Mouse (Mus musculus): Measurements from ENCODE around the gene Atxn2.

Gene Atxn2

DNA sequence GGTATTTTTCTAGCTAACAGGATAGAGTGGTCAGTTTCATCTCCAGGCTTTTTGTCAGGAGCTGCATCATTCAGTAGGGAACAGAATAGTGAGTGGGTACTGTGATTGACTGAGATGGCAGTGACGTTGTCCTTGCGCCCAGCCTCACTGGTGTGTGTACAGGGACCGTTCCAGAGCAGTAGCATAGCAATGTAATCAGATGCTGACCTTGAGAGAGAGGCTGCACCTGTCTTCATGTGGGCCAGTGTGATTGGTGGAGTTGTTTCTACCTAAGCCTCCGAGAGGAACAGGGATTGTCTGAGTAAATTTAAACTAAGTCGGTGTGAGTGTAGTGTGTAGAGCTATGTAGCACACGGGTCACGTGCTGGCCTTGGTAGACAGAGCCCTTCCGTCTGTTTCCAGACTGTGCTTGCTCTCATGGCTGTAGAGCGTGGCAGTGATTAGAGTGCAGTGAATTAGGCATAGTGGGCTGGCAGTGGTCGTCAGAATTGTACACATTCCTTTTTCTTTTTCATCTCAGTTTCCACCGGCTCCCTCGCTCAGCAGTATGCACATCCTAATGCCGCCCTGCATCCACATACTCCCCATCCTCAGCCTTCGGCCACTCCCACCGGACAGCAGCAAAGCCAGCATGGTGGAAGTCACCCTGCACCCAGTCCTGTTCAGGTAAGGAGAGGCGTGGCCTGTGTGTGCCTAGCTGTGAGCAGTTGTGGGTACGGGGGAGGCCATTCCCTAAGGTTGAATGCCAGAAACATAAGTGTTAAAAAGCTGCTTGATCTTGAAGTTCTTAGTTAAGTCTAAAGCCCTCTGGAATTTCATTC lies 99.4 kb downstream of the Atxn2 start:
- TF ChIP-seq CTCF (conservative IDR thresholded peaks at IDR 0.05; ENCODE audit: low read length), result no peak
- no peak for TF ChIP-seq NANOG (IDR thresholded peaks at IDR 0.05; ENCODE audit: borderline replicate concordance, low read length)
- TF ChIP-seq POU5F1 (IDR thresholded peaks at IDR 0.05; ENCODE audit: borderline replicate concordance, low read length), result no peak
- Histone ChIP-seq H3K9me3 (ENCODE audit: low read length) (no peaks in the 10 kb centered on the region), H3K36me3 (ENCODE audit: insufficient read depth, low read length) (peaks cover 93% of the 10 kb centered on the region)

DNA sequence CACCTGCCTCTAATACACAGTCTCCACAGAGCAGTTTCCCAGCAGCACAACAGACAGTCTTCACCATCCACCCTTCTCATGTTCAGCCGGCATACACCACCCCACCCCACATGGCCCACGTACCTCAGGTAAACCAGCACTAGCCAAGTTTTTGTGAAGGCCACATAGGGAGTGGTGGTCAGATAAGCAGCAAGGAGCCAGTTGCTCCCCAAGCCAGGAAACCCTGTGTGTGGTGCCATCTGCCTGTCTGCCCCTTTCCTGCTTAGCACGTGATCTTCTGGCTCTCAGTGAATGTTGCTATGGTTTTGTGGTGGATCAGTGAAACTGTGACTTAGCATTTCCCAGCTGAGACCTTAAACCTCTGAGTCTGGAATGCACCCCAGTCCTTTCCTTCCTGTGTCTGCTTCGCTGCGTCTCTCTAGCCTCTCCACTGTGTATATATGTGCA lies 100.4 kb downstream of the Atxn2 start:
- no peaks in the 10 kb centered on the region for H3K9me3 ChIP-seq (ENCODE audit: low read length)
- H3K36me3 ChIP-seq (ENCODE audit: insufficient read depth, low read length), result peaks cover 93% of the 10 kb centered on the region
- TF ChIP-seq POU5F1 (IDR thresholded peaks at IDR 0.05; ENCODE audit: borderline replicate concordance, low read length) (no peak), CTCF (conservative IDR thresholded peaks at IDR 0.05; ENCODE audit: low read length) (no peak)
- peaks cover 74% of the 10 kb centered on the region for H3K4me1 ChIP-seq (replicated peaks; ENCODE audit: low read depth, low read length)
- no peak overlapping the region for H3K4me3 ChIP-seq (replicated peaks; ENCODE audit: low read length)
- H3K27me3 ChIP-seq (ENCODE audit: insufficient read depth, low read length), result no peaks in the 10 kb centered on the region

More for the DNA sequence above, 99.4 kb downstream of the Atxn2 start:
- Histone ChIP-seq H3K27me3 (ENCODE audit: insufficient read depth, low read length) (no peaks in the 10 kb centered on the region), H3K4me1 (replicated peaks; ENCODE audit: low read depth, low read length) (peaks cover 76% of the 10 kb centered on the region), H3K4me3 (replicated peaks; ENCODE audit: low read length) (no peak overlapping the region)

DNA sequence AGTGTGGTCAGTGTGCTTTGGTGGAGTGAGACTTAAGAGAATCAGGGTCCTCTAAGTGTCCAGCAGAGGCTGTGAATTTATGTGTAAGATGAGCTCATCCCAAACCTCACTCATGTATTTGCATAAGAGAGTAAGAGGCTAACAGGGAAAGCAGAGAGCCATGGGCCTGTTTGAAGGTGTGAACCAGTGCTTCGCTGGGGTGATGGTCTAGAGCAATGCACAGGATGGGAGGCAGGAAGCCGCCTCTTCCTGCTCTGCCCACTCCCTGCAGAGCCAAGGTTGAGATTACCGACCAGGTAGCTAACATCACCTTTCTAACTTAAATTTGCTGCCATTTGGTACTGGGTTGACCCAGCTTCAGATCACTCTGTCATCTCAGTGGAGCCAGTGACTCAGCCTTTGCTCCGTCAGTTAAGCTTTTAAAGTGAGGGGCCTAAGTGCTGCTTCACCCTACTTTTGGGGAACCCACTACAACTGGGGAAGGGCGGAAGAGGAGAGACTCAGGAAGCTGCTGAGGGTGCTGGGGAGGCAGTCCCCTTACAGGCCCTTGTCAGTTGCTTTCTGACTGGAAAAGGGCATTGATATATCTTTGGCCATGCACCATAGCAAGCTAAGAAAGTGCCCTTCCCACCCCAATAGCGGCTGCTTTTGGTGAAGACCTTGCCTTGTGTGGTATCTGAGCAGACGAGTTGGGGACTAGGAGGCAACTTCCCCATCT lies 101.5 kb downstream of the Atxn2 start:
- H3K27me3 ChIP-seq (ENCODE audit: insufficient read depth, low read length), result no peaks in the 10 kb centered on the region
- TF ChIP-seq CTCF (conservative IDR thresholded peaks at IDR 0.05; ENCODE audit: low read length) (no peak), NANOG (IDR thresholded peaks at IDR 0.05; ENCODE audit: borderline replicate concordance, low read length) (no peak), POU5F1 (IDR thresholded peaks at IDR 0.05; ENCODE audit: borderline replicate concordance, low read length) (no peak)
- peaks cover 65% of the 10 kb centered on the region for H3K4me1 ChIP-seq (replicated peaks; ENCODE audit: low read depth, low read length)
- peak overlapping the region; percentile 56 for H3K4me3 ChIP-seq (replicated peaks; ENCODE audit: low read length)
- peaks cover 93% of the 10 kb centered on the region for H3K36me3 ChIP-seq (ENCODE audit: insufficient read depth, low read length)
- H3K9me3 ChIP-seq (ENCODE audit: low read length), result no peaks in the 10 kb centered on the region

DNA sequence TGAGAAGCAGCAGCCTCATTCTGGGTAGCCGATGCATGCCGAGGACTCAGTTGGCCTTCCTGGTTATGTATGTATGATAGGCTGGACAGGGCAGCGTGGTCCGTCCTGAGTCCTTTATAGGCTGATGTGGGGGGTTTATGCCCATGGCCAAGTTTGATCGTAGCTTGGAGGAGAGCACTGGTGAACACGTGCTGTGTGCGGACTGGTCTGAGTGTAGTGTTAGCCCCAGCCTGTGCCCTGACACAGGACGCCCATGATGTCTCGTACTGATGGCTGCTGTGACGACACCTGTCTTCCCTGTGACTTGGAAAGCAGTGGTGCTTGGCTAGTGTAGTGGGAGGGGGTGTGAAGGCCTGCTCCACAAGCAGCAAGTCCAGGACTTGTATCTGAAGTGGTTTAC lies 102.6 kb downstream of the Atxn2 start:
- no peaks in the 10 kb centered on the region for H3K27me3 ChIP-seq (ENCODE audit: insufficient read depth, low read length)

DNA sequence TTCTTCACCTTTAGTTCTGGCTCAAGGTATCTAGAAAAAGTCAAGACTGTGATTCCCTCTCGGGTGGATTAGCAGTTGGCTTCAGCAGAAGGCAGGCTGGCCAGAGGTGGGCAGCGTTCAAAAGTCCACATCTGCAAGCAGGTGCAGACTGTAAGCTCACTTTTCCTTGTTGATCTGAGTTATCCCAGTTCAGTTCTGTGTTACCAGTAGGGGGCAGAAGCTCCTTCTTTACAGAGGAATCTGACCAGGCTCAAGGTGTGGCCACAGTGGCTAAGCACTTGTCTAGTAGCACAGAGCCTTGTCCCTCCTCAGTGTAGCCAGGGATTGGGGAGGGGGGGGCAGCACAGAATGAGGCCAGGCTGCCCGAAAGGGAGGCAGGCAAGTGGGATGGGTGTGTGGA lies 103.9 kb downstream of the Atxn2 start:
- Histone ChIP-seq H3K4me1 (replicated peaks; ENCODE audit: low read depth, low read length) (peaks cover 82% of the 10 kb centered on the region), H3K36me3 (ENCODE audit: insufficient read depth, low read length) (peaks cover 100% of the 10 kb centered on the region), H3K4me3 (replicated peaks; ENCODE audit: low read length) (no peak overlapping the region), H3K9me3 (ENCODE audit: low read length) (no peaks in the 10 kb centered on the region), H3K27me3 (ENCODE audit: insufficient read depth, low read length) (no peaks in the 10 kb centered on the region)
- TF ChIP-seq NANOG (IDR thresholded peaks at IDR 0.05; ENCODE audit: borderline replicate concordance, low read length), result no peak
- peak; percentile 51 for TF ChIP-seq CTCF (conservative IDR thresholded peaks at IDR 0.05; ENCODE audit: low read length)

More for the DNA sequence above, 102.6 kb downstream of the Atxn2 start:
- TF ChIP-seq POU5F1 (IDR thresholded peaks at IDR 0.05; ENCODE audit: borderline replicate concordance, low read length) (no peak), NANOG (IDR thresholded peaks at IDR 0.05; ENCODE audit: borderline replicate concordance, low read length) (no peak), CTCF (conservative IDR thresholded peaks at IDR 0.05; ENCODE audit: low read length) (no peak)
- Histone ChIP-seq H3K4me3 (replicated peaks; ENCODE audit: low read length) (peak overlapping the region; percentile 56), H3K4me1 (replicated peaks; ENCODE audit: low read depth, low read length) (peaks cover 76% of the 10 kb centered on the region), H3K9me3 (ENCODE audit: low read length) (no peaks in the 10 kb centered on the region), H3K36me3 (ENCODE audit: insufficient read depth, low read length) (peaks cover 95% of the 10 kb centered on the region)

DNA sequence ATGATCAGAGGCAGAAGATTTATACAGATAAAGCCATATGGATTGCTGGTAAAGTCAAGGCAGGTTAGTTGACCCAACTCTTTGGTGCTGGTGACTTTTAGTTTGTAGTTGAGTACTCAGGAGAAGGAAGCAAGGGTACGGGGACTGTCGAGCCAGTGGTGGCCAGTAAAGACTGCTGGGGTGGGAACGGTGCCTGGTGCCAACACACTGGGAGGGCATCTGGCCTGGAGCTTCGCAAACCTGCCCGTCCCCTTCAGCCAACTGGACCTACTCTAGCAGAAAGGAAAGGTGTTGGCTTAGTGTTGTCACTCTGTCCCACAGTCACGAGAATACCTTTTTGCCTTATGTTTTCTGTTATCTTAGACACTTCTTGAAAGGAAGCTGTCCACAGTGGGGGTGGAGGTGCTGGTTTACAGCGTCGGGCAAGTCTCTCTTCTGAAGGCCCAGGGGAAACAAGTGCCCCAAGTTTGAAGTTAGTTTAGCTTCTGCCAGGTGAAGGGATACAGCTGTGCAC lies 104.8 kb downstream of the Atxn2 start:
- TF ChIP-seq CTCF (conservative IDR thresholded peaks at IDR 0.05; ENCODE audit: low read length) (no peak), POU5F1 (IDR thresholded peaks at IDR 0.05; ENCODE audit: borderline replicate concordance, low read length) (no peak), NANOG (IDR thresholded peaks at IDR 0.05; ENCODE audit: borderline replicate concordance, low read length) (no peak)
- peaks cover 79% of the 10 kb centered on the region for H3K4me1 ChIP-seq (replicated peaks; ENCODE audit: low read depth, low read length)
- H3K36me3 ChIP-seq (ENCODE audit: insufficient read depth, low read length), result peaks cover 100% of the 10 kb centered on the region
- H3K9me3 ChIP-seq (ENCODE audit: low read length), result no peaks in the 10 kb centered on the region
- no peaks in the 10 kb centered on the region for H3K27me3 ChIP-seq (ENCODE audit: insufficient read depth, low read length)
- H3K4me3 ChIP-seq (replicated peaks; ENCODE audit: low read length), result no peak overlapping the region

DNA sequence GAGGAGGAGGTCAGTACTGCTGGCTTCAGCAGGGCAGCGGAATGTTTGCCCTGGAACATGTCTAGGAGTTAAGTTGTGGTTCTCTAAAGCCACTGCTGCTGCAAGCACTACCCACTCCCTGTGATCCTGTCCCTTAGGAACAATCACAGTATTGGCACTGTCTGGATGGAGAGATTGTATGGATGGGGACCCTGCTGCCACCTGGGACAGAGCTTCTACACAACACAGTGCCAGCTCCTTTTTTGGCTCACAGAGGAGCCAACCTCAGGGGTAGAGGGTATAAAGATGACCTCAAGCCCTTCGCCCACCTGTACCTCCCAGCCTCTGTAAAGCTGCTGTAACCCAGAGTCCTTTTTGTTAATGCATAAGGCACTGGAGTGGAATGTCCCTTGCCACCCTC lies 105.5 kb downstream of the Atxn2 start:
- TF ChIP-seq POU5F1 (IDR thresholded peaks at IDR 0.05; ENCODE audit: borderline replicate concordance, low read length) (no peak), NANOG (IDR thresholded peaks at IDR 0.05; ENCODE audit: borderline replicate concordance, low read length) (no peak), CTCF (conservative IDR thresholded peaks at IDR 0.05; ENCODE audit: low read length) (no peak)
- Histone ChIP-seq H3K9me3 (ENCODE audit: low read length) (no peaks in the 10 kb centered on the region), H3K4me3 (replicated peaks; ENCODE audit: low read length) (no peak overlapping the region), H3K36me3 (ENCODE audit: insufficient read depth, low read length) (peaks cover 100% of the 10 kb centered on the region), H3K27me3 (ENCODE audit: insufficient read depth, low read length) (no peaks in the 10 kb centered on the region), H3K4me1 (replicated peaks; ENCODE audit: low read depth, low read length) (peaks cover 72% of the 10 kb centered on the region)

DNA sequence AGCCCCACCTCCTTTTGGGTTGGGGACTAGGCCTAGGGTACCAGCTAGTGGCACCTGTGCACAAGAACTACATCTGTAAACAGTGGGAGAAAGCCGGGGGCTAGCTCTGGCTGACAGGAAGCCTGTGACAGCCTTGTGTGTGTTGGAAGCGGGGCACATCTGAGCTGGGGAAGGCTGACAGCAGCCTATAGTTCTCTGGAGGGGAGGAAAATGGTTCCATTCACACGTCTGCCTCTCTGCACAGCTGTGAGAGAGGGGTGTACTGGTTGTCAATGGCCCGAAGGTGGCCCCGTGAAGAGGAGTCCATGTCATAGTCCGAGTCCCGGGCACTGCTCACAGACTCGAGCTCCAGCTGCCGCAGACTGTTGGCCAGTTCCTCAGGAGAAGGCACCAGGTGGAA lies 106.4 kb downstream of the Atxn2 start:
- Histone ChIP-seq H3K4me1 (replicated peaks; ENCODE audit: low read depth, low read length) (peaks cover 62% of the 10 kb centered on the region), H3K27me3 (ENCODE audit: insufficient read depth, low read length) (no peaks in the 10 kb centered on the region), H3K4me3 (replicated peaks; ENCODE audit: low read length) (no peak overlapping the region), H3K9me3 (ENCODE audit: low read length) (no peaks in the 10 kb centered on the region), H3K36me3 (ENCODE audit: insufficient read depth, low read length) (peaks cover 100% of the 10 kb centered on the region)
- TF ChIP-seq CTCF (conservative IDR thresholded peaks at IDR 0.05; ENCODE audit: low read length) (no peak), POU5F1 (IDR thresholded peaks at IDR 0.05; ENCODE audit: borderline replicate concordance, low read length) (no peak)
